Comparison of ENCODE assay signal across 8 mouse cellular contexts in genomic region chr13:21200043-21200999, GRCm38 (mm10). TPM values are rescaled to one million over a fixed set of nuclear protein-coding genes. Genes with fewer than 3 reads are reported as not detected.
A peak's percentile ranks its signal among the peaks of the same experiment; 100 is the strongest.
DNase-seq lines count a peak whose midpoint lies in the region; ATAC-seq lines count a peak whose summit lies in the region.

No protein-coding gene starts in this region.

- ATAC-seq in hindbrain, embryonic 14.5 days (ENCODE audit: low FRiP score): peak; percentile 97

- WGBS in hindbrain, embryonic 14.5 days: 4% methylated on average over 48 of the region's 48 CpGs

- no peaks in the 10 kb centered on the region for H3K9me3 ChIP-seq in hindbrain, embryonic 14.5 days (ENCODE audit: control insufficient read depth, low read length)

- peaks cover 6% of the 10 kb centered on the region; the same call in 1 of the 2 replicates for H3K36me3 ChIP-seq in hindbrain, embryonic 14.5 days (replicated peaks; ENCODE audit: control insufficient read depth, insufficient read depth)

- DNase-seq in NIH3T3 (ENCODE audit: low read depth): peak; percentile 95
- DNase-seq in cerebellum, postnatal 10 days: peak; percentile 97 to 98
- peak; percentile 85 to 97 for DNase-seq in frontal cortex, postnatal 14 days (ENCODE audit: low spot score in 2 of 2)
- peak; percentile 100 for DNase-seq in hindbrain, embryonic 14.5 days (ENCODE audit: low spot score)
- peak; percentile 94 to 97 for DNase-seq in layer of hippocampus, postnatal 36 days
- DNase-seq in lung, postnatal 36 days: peak; percentile 96
- peak; percentile 96 for DNase-seq in retina, postnatal 1 day
- DNase-seq in urinary bladder, adult 18-20 months (ENCODE audit: low spot score in 2 of 2): peak; percentile 91 to 92

- H3K4me2 ChIP-seq in hindbrain, embryonic 14.5 days (replicated peaks): peak overlapping the region; percentile 64

- peak overlapping the region; percentile 65 for H3K9ac ChIP-seq in hindbrain, embryonic 14.5 days

- H3K4me3 ChIP-seq in hindbrain, embryonic 14.5 days (replicated peaks; ENCODE audit: low read length): peak overlapping the region; percentile 73

- H3K4me1 ChIP-seq in hindbrain, embryonic 14.5 days (replicated peaks; ENCODE audit: control insufficient read depth, insufficient read depth, low read length): no peaks in the 10 kb centered on the region

- no peaks in the 10 kb centered on the region for H3K27me3 ChIP-seq in hindbrain, embryonic 14.5 days (ENCODE audit: control insufficient read depth, insufficient read depth, low read length)

- H3K27ac ChIP-seq in hindbrain, embryonic 14.5 days: peak overlapping the region; percentile 75

RNA-seq across cellular contexts. Expression of gene Trim27, which starts 21.1 kb away (rescaled TPM):
- 75.5 and 87.8 TPM in 2 replicates for polyA plus RNA-seq in hindbrain, embryonic 14.5 days (2014; fragmentation: Nextera tagmentation; extraction: Ambion mirVana)
- total RNA-seq in layer of hippocampus, postnatal 36 days (2021): 10 to 100 TPM; 37.3 to 41.1 TPM

RNA-seq across cellular contexts. Expression of gene Olfr1368, which starts 54.7 kb away (rescaled TPM):
- not detected in 2 replicates for polyA plus RNA-seq in hindbrain, embryonic 14.5 days (2014; fragmentation: Nextera tagmentation; extraction: Ambion mirVana)
- not detected for total RNA-seq in layer of hippocampus, postnatal 36 days (2021)

Comparison
In these comparisons a context has a peak if more than half of its experiments do, and no peak if none do; other contexts are left out.
1. Peak in every context shown above with its lines: DNase-seq, ATAC-seq, H3K4me3 ChIP-seq and H3K27ac ChIP-seq.